Mouse (Mus musculus) B cell, adult 2 months (primary cell): ENCODE measurements around the gene Slc38a8.

Experiments used
- DNase-seq, 2 experiments: peaks; one replicate each; pipeline ENCODE4 v3.0.0; 2022

The Slc38a8 gene

DNA sequence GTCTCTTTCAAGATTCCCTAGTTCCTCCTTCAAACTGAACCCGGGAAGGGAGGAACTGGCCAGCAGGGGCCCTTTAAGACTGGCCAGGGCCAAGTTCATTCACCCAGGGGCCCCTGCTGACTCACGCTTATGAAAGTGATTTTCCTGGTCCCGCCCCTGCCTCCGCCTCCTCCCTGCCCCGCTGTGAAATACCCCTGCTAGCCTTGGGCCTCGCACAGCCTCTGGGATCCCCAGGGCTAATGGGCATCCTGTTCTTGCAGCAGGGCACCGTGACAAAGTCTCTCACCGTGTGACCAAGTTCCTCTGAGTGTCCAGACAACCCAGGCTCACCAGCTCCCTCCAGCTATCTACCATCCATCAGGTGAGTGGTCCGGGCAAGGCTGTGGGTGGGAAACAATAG lies 64.6 kb downstream of the Slc38a8 start:
- peak; percentile 62 to 66 for DNase-seq

DNA sequence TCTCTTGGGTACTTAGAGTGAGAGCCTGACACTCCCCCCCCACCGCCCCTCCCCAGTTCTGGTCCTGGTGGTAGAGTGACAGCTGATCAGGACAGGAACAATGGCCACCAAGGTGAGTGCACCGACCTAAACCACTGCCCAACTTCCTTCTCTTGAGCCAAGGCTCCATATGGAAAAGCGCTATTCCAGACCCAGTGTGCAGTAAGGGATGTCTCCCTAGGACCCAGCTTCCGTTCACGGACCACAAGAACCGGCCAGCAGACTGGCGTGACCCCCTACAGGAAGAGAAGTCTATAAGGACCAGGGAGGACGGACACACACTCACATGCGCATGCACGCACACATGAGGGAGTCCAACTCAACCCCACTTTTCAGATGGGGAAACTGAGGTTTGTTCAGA lies 65.2 kb downstream of the Slc38a8 start:
- DNase-seq: no peak

DNA sequence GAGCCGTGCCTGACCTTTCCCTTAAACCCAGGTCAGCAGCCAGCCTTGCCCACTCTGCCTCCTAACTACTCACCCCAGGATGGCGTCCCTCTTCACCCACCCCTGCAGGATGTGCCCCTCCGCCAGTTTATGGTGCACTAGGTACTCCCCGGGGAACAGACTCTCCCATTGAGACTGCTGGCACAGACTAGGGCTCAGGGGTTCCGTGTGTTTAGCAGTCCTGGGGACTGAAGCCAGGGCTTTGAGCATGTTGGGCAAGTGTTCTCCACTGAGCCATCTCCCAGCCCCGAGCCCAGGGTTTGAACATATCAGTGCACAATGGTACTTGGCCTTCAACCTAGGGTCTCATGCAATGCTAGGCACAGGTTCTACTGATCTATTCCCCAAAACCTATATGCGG lies 66.0 kb downstream of the Slc38a8 start:
- no peak for DNase-seq

DNA sequence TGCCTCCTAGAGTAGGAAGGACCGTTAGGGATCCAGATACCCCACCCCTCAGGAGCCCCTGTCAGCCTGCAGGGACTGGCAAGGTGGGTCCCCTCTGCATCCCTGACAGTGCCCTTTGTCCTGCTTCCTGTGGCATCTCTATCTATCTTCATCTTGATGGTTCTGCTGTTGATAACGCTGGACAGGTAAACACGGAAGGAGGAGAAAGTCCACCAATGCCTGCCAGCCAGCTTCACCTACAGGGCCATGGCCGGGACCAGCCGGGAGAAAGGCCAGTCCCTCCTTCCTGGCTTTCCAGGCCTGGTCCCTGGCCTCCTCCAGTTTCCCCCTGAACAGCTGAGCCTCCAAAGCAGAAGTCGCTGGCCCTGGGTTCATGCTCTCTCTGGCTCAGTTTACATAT lies 66.9 kb downstream of the Slc38a8 start:
- DNase-seq: no peak

DNA sequence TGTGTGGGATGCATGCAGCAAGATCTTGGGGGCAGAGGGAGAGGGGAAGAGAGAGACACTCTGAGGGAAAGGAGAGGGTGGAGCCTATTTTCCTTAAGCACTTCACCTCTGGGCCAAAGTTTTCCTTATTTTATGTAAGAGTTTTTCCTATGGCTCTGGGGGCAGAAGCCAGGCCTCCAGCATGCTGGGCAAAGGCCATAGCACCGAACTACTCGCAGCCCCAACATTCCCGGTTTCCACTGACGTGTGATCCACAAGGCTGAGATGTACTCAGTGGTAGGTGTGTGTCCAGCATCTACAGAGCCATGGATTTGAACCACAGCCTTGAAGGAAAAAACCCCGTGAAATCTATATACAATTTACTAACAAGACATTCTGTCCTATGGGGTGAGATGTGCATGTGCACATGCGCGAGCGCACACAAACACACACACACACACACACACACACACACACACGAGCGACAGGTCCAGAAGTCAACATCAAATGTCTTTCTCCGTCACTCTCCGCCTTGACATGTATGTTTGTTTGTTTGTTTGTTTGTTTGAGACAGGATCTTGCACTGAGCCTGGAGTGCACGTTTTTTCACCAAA lies 67.8 kb downstream of the Slc38a8 start, which contains the start of gene Osgin1:
TSS of gene Osgin1 (plus strand) at position 543 of the 593 bp plus-strand sequence.
- DNase-seq: no peak

DNA sequence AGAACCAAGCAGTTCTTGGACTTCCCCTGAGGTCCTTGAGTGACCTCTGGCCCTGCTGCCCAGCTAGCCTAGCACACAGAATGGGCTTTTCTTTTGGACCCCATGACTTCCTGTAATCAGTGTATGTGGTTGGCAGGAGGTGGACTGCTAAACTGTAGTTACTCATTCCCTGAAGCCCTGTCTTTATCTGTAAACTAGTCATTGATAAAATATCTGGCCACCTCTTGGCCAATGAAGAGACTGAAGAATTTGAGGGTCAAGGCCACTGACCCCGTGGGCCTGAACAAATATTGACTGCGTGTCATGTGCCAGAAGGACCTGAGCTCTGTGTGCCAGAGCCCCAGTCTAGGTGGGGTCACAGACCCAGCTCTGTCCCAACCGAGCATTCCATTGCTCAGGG lies 69.1 kb downstream of the Slc38a8 start:
- no peak for DNase-seq

DNA sequence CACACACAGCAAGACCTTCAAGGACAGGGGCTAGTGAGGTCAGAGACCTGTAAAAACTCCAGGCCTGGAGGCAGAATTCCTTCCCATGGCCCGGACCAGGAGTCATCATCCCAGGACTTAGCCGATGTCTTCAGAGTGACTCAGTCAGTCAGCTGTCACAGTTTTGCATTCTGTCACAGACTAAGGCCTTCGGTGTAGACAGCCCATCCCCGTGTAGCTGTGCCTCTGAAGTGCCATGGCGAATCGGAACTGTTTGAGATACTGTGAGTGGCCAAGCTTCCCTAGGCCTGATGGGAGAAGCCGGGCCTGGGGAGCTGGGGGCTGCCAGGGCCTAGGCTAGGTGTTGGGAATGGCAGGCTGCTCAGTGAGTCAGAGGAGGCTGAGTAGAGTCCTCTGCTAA lies 70.8 kb downstream of the Slc38a8 start:
- DNase-seq: no peak

DNA sequence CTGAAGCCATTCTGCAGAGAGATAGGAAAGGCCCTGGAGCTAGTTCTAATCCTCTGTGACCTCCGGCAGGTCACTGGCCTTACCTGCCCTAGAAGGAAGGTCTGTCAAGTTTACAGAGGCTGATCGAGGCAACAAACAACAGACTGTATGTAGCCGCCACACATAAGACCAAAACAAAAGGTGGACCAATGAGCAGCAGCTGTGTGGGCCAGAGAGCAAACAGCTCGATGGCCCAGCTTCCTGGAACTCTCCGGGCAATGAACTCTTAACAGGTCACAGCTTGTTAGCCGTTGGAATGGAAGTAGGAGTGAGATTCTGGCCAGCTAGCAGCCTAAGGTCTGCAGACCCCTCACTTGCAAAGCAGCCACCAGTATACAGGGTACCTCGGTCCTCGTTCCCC lies 71.2 kb downstream of the Slc38a8 start:
- DNase-seq: no peak
